Mouse (Mus musculus): Measurements from ENCODE around the gene Plekha6.

Gene Plekha6

GRCm38 (mm10) chr1:133245690-133246619 is 81.9 kb downstream of the Plekha6 start:
- DNase-seq (ENCODE audit: low spot score), result no peak

DNA sequence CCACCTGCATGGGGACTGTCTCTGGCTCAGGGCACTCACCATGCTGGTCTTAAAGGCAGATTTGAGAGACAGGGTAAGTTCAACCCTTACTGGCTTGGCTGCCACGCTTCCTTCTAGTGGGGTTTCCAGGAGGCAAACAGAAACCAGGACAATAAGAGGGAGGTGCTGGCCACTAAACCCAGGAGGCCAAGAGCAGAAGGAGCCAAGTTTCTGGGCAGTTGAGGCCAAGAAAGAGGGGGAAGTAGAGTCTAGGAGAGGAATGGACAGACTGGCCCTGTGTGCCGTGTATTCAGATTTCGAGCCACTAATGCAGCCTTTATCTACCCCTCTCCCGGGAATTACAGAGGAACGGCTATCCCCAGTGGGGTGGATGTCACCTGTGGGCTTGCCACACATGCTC is 83.2 kb downstream of the Plekha6 start:
- no peak for DNase-seq (ENCODE audit: low spot score)

GRCm38 (mm10) chr1:133250761-133251160 is 86.8 kb downstream of the Plekha6 start:
- no peak for DNase-seq (ENCODE audit: low spot score)

- DNase-seq (ENCODE audit: low spot score), result no peak
These were observed 87.6 kb downstream of the Plekha6 start for GRCm38 (mm10) chr1:133251625-133252034.

DNA sequence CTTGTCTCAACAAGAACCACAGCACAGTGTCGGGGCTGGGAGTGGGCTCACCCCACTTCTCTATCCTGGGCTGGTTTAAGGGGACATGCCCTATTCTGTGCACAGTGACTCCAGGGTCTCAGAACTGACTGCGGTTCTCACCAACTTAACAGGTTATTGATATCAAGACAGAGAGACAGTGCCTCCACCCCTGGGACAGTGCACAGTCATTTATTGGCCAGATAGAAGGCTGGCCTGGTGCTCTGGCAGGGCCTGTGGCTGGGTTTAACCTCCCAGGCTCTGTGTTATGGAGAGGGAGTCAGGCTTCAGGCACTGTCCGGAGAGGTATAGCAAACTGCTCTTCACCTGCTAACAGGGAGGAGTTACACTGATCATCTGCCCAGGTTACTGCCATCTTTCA is 88.2 kb downstream of the Plekha6 start:
- no peak for DNase-seq (ENCODE audit: low spot score)

- DNase-seq (ENCODE audit: low spot score), result no peak
These were observed 89.0 kb downstream of the Plekha6 start for GRCm38 (mm10) chr1:133252801-133253531.

GRCm38 (mm10) chr1:133253532-133253866 is 89.5 kb downstream of the Plekha6 start:
- DNase-seq (ENCODE audit: low spot score), result no peak

GRCm38 (mm10) chr1:133254226-133254625 is 90.2 kb downstream of the Plekha6 start:
- DNase-seq (ENCODE audit: low spot score), result no peak

- no peak for DNase-seq (ENCODE audit: low spot score)
These were observed 91.1 kb downstream of the Plekha6 start for GRCm38 (mm10) chr1:133254856-133255764.

GRCm38 (mm10) chr1:133255776-133256175 is 91.8 kb downstream of the Plekha6 start:
- DNase-seq (ENCODE audit: low spot score), result no peak

DNA sequence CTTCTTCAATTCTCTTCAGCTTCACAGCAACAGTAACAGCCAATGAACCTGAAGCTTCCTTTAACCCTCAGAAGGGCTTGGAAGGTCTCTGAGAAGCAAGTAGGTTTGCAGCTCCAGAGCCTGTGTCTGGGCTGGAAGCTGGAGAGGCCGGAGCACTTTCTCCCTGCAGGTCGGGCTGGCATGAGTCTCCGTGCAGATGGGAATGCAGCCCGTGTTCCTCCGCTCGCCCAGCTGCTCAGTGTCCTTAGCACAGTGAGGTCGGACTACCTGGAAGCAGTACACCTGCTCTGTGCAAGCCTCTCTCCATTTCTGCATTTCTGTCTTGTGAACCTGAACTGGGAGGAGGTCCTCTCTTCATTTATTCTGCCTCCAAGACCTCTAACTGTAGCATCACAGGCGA is 92.3 kb downstream of the Plekha6 start:
- no peak for DNase-seq (ENCODE audit: low spot score)

GRCm38 (mm10) chr1:133258694-133259093 is 94.7 kb downstream of the Plekha6 start:
- DNase-seq (ENCODE audit: low spot score), result no peak

DNA sequence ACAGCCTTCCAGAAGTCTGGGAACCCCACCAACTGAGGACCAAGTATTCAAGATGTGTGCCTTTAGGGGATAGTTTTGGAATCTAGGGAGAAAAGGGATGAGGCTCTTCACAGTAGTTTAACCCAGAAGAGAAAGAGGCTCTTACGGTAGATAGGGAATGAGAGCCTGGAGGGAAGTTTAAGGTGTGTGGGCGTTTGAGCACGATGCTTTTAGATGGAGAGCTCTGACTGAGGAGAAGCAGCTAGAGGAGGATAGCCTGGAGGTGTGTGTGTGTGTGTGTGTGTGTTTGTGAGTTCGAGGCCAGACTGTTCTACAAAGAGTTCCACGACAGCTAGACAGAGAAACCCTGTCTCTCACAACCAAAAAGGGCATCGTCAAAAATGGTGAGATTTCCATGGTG is 98.6 kb downstream of the Plekha6 start:
- DNase-seq (ENCODE audit: low spot score), result no peak

- no peak for DNase-seq (ENCODE audit: low spot score)
These were observed 99.1 kb downstream of the Plekha6 start for GRCm38 (mm10) chr1:133263134-133263533.

DNA sequence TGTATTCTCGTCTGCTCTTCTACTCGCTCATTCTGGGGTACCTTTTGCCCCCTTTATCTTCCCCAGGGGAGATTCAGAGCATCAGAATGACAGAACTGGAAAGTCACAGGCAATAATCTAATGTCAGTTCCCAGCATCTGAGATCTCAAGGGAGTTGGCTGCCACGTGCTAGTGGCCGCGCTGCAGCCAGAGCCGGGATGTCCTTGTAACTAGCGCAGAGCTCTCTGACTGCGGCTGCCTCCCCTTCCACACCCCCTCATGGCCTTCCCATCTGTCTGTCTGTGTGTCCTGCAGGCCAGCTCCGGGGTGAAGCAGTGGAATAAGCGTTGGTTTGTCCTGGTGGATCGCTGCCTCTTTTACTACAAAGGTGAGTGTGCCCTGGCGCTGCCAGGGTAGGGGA is 100.4 kb downstream of the Plekha6 start:
- DNase-seq (ENCODE audit: low spot score), result no peak

DNA sequence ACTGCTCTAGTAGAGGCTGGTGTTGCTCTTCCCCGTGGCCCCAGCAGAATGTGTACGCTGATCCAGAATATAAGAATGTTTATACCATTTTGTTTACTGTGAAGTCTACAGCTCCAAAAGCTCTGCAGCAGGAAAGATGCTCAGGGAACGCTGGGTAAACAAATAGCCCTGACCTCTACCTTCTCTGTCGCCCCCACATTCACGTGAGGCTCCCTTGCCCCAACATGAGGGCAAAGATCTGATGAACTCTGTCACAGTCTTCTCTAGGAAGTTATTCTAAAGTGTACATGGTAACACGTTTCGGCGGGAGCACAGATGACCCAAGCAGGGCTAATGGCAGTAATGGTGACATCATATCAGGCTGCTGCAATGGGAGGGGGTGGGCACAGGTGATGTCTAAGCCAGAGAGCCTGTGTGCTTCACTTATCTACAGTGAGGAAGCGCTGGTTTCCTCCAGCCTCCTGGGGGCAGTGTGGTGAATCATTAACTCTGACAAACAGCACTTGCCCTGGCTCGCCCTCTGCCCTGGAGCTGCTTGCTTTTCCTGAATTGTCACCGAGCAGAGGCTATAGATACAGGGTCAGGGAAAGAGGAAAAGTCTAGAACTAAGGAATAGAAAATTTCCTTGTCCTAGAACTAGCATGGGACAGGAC is 101.2 kb downstream of the Plekha6 start:
- no peak for DNase-seq (ENCODE audit: low spot score)

- no peak for DNase-seq (ENCODE audit: low spot score)
These were observed 103.1 kb downstream of the Plekha6 start for GRCm38 (mm10) chr1:133267094-133267493.

GRCm38 (mm10) chr1:133267813-133268492 is 103.9 kb downstream of the Plekha6 start:
- peak; percentile 42 for DNase-seq (ENCODE audit: low spot score)

GRCm38 (mm10) chr1:133268503-133268902 is 104.5 kb downstream of the Plekha6 start:
- DNase-seq (ENCODE audit: low spot score), result no peak

DNA sequence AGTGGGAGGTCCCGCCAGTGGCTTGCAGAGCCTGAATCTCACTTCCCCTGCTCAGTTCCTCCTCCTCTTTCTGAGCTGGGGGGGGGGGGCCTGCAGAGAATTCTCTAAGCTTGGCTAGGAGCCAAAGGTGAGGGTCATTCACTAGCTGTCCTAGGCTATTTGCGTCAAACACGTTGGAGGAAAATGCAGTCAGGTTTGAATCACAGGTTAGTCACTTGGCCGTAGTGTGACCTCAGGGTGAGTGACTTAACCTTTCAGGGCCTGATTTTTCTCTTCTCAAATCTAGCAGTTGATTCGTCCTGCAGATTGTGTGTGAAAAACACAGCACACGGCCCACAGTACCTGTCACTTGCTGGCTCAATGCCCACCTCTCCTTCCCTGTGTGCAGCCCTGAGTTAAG is 106.3 kb downstream of the Plekha6 start:
- DNase-seq (ENCODE audit: low spot score), result no peak

GRCm38 (mm10) chr1:133274163-133274562 is 110.2 kb downstream of the Plekha6 start:
- DNase-seq (ENCODE audit: low spot score), result no peak
